Mouse (Mus musculus): Measurements from ENCODE around the gene Creld1.

Gene Creld1

GRCm38 (mm10) chr6:113471297-113471936 is 11.7 kb upstream of the Creld1 start, which contains the start of gene Il17rc:
Il17rc (plus strand) TSS chr6:113471427.
- DNase-seq: no peak

GRCm38 (mm10) chr6:113472061-113472460 is 11.0 kb upstream of the Creld1 start:
- no peak for DNase-seq

- DNase-seq: no peak
Measured at GRCm38 (mm10) chr6:113473246-113473645, 9.9 kb upstream of the Creld1 start.

- DNase-seq: no peak
Measured at GRCm38 (mm10) chr6:113473715-113474114, 9.4 kb upstream of the Creld1 start.

GRCm38 (mm10) chr6:113477353-113477752 is 5.7 kb upstream of the Creld1 start:
- DNase-seq: no peak

GRCm38 (mm10) chr6:113478906-113479305 is 4.2 kb upstream of the Creld1 start:
- no peak for DNase-seq

GRCm38 (mm10) chr6:113480555-113481373 is 2.3 kb upstream of the Creld1 start:
- DNase-seq: no peak

GRCm38 (mm10) chr6:113482477-113483099 is 509 bp upstream of the Creld1 start:
- peak; percentile 54 for DNase-seq

GRCm38 (mm10) chr6:113483729-113484128 is 632 bp downstream of the Creld1 start:
- no peak for DNase-seq

- DNase-seq: no peak
Measured at GRCm38 (mm10) chr6:113487125-113487576, 4.1 kb downstream of the Creld1 start.

- no peak for DNase-seq
Measured at GRCm38 (mm10) chr6:113489410-113489809, 6.3 kb downstream of the Creld1 start.

- DNase-seq: peak; percentile 73
Measured at GRCm38 (mm10) chr6:113492101-113492864, 9.2 kb downstream of the Creld1 start.

GRCm38 (mm10) chr6:113494258-113494788 is 11.2 kb downstream of the Creld1 start:
- DNase-seq: peak; percentile 70

- no peak for DNase-seq
Measured at GRCm38 (mm10) chr6:113495071-113495675, 12.1 kb downstream of the Creld1 start.

GRCm38 (mm10) chr6:113499346-113499745 is 16.2 kb downstream of the Creld1 start:
- no peak for DNase-seq

GRCm38 (mm10) chr6:113501388-113502084 is 18.4 kb downstream of the Creld1 start, which contains the start of gene Prrt3:
Prrt3 (minus strand) TSS chr6:113501931.
- peak; percentile 85 for DNase-seq

- DNase-seq: no peak
Measured at GRCm38 (mm10) chr6:113502801-113503200, 19.7 kb downstream of the Creld1 start.

- DNase-seq: no peak
Measured at GRCm38 (mm10) chr6:113505689-113506088, 22.6 kb downstream of the Creld1 start.

GRCm38 (mm10) chr6:113507130-113507529 is 24.0 kb downstream of the Creld1 start:
- DNase-seq: no peak

- DNase-seq: no peak
Measured at GRCm38 (mm10) chr6:113508272-113508946, 25.3 kb downstream of the Creld1 start.

GRCm38 (mm10) chr6:113508947-113509280 is 25.8 kb downstream of the Creld1 start:
- DNase-seq: no peak

Data from right cerebral cortex, postnatal 25 days (tissue).